Mouse (Mus musculus): ENCODE measurements at regions not wholly inside any gene's neighbourhood (a gene's known extent, or its start where the extent isn't known, plus 50 kb on each side); places are given as distances from the start of the nearest gene placed in this dataset.
A peak's percentile ranks its signal among the peaks of the same experiment; 100 is the strongest.
"Not testable (repeated sequence)": the region's sequence is repeated elsewhere in the genome, so short reads cannot be mapped to it uniquely, and the experiment has no call there.

DNA sequence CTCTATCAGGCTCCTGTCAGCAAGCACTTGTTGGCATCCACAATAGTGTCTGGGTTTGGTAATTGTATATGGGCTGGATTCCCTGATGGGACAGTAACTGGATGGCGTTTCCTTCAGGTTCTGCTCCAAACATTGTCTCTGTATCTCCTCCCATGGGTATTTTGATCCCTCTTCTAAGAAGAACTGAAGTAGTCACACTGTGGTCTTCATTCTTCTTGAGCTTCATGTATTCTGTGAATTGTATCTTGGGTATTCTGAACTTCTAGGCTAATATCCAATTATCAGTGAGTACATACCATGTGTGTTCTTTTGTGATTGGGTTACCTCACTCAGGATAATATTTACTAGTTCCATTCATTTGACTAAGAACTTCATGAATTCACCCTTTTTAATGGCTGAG, 119.2 kb upstream of the Gm21119 start:
- not testable (repeated sequence) for DNase-seq (ENCODE audit: inconsistent ontology term)

DNA sequence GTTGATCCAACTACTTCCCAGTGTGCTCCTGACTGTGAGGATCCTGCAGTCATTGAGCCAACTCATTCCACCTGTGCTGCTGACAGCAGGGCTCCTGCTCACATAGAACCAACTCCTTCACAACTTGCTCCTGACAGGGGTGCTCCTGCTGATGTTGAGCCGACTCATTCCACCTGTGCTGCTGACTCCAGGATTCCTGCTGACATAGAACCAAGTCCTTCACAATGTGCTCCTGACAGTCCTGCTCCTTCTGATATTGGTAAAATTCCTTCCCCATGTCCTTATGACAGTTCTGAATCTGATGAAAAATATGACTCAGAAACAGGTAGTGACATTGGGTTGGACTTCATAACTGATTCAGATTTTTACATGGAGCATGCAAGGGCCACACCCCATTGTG, 100.8 kb upstream of the Gm21119 start:
- DNase-seq (ENCODE audit: inconsistent ontology term): not testable (repeated sequence)

GRCm38 (mm10) chr8:20516324-20516830, 98.3 kb upstream of the Gm21119 start:
- not testable (repeated sequence) for DNase-seq (ENCODE audit: inconsistent ontology term)

DNA sequence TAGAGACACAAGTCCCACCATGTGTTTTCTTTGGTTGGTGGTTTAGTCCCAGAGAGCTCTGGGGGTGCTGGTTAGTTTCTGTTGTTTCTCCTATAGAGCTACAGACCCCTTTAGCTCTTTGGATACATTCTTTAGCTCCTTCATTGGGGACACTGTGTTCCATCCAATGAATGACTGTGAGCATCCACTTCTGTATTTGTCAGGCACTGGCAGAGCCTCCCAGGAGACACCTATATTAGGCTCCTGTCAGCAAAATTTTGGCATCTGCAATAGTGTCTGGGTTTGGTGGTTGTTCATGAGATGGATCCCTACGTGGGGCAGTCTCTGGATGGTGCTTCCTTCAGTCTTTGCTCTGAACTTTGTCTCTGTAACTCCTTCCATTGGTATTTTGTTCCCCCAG, 97.2 kb upstream of the Gm21119 start:
- DNase-seq (ENCODE audit: inconsistent ontology term): not testable (repeated sequence)

- not testable (repeated sequence) for DNase-seq (ENCODE audit: inconsistent ontology term)
Observed at GRCm38 (mm10) chr8:20524539-20524938, 90.2 kb upstream of the Gm21119 start.

DNA sequence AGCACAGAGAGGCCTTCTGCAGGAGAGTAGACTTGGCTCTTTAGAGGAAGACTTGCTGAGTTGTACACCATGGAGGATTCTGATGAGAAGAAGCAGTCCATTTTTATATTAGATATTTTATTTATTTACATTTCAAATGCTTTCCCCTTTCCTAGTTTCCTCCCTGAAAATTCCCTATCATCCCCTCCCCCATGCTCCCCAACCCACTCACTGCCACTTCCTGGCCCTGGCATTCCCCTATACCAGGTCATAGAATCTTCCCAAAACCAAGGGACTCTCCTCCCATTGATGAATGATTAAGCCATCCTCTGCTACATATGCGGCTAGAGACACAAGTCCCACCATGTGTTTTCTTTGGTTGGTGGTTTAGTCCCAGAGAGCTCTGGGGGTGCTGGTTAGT, 85.7 kb upstream of the Gm21119 start:
- not testable (repeated sequence) for DNase-seq (ENCODE audit: inconsistent ontology term)

DNA sequence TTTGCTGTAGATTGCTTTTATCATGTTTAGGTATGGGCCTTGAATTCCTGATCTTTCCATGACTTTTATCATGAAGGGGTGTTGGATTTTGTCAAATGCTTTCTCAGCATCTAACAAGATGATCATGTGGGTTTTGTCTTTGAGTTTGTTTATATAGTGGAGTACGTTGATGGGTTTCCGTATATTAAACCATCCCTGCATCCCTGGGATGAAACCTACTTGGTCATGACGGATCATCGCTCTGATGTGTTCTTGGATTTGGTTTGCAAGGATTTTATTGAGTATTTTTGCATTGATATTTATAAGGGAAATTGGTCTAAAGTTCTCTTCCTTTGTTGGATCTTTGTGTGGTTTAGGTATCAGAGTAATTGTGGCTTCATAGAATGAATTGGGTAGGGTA, 75.7 kb upstream of the Gm21119 start:
- not testable (repeated sequence) for DNase-seq (ENCODE audit: inconsistent ontology term)

- not testable (repeated sequence) for DNase-seq (ENCODE audit: inconsistent ontology term)
Observed at GRCm38 (mm10) chr8:20544084-20544483, 70.6 kb upstream of the Gm21119 start.

DNA sequence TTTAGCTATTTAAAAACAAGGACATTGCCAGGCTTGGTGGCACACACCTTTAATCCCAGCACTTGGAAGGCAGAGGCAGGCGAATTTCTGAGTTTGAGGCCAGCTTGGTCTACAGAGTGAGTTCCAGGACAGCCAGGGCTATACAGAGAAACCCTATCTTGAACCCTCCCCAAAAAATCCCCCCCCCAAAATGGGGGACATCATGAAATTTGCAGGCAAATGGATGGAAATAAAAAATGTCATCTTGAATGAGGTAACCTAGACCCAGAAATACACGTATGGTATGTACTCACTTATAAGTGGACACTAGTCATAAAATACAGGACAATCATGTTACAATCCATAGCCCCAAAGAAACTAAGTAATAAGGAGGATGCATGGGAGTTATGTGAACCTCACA, 69.4 kb upstream of the Gm21119 start:
- DNase-seq (ENCODE audit: inconsistent ontology term): not testable (repeated sequence)

- DNase-seq (ENCODE audit: inconsistent ontology term): not testable (repeated sequence)
Observed at GRCm38 (mm10) chr8:20546401-20546800, 68.3 kb upstream of the Gm21119 start.

- peak; percentile 50 for DNase-seq (ENCODE audit: inconsistent ontology term)
Observed at GRCm38 (mm10) chr8:20550054-20550778, 64.5 kb upstream of the Gm21119 start.

DNA sequence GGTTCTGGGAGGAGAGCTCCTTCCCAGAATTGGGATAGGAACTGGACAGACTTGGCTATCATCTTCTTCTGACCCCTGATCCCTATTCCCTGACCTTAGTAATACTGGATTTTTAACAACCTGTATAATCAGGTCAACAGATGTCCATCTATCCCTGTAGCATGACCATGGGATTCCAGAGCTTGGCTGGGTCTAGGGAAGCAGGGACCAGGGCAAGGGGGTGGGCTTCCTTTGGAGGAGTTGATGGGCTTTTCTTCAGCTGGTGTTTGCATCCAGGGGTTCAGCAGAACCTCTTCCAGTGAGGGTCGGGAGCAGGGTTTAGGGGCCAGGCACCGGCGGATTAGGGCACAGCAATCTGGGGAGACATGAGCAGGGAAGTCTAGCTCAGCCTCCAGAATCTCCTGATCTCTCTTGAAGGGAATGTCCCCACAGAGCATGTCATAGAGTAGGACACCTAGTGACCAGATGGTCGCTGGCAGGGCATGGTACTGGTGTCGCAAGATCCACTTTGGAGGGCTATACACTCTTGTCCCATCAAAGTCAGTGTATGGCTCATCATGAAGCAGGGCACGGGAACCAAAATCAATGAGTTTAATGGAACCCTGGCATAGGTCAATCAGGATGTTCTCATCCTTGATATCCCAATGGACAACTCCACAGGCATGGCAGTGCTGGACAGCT, 58.1 kb upstream of the Gm21119 start:
- DNase-seq (ENCODE audit: inconsistent ontology term): not testable (repeated sequence)

GRCm38 (mm10) chr8:20557184-20557583, 57.5 kb upstream of the Gm21119 start:
- peak; percentile 0 for DNase-seq (ENCODE audit: inconsistent ontology term)

DNA sequence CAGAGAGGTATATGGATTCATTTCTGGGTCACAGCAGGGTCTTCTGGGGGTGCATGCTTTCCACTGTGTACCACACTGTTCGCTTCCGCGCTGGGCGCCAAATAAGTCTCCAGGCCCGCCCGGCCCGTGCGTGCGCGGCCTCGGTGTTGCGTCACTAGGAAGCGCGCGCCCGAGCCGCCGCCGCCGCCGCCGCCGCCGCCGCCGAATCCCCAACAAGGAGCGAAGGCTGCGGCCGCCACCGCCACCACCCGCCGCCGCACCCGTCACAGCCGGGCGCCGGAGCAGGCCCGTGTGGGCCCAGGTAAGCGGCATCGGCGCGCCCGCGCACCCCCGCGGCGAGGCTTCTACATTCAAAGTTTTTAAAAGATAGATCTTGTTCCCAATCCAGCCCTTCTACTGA, 57.1 kb upstream of the Gm21119 start:
- not testable (repeated sequence) for DNase-seq (ENCODE audit: inconsistent ontology term)

All from Muller cell, postnatal 12 days (primary cell).